Mouse (Mus musculus) cerebellum, adult (tissue): Measurements from ENCODE around the gene Tfcp2.
"Not testable (repeated sequence)": the region's sequence is repeated elsewhere in the genome, so short reads cannot be mapped to it uniquely, and the experiment has no call there.

Experiments
- ATAC-seq: cut with Nextera tagmentation; 2 replicates; pipeline ENCODE4 v1.9.2; 2017; ENCODE audit warnings: mild to moderate bottlenecking, moderate library complexity, mixed read lengths; ENCODE audit not compliant: insufficient number of reproducible peaks, low FRiP score, low TSS enrichment

The Tfcp2 gene

GRCm38 (mm10) chr15:100489263-100489662, 62.5 kb downstream of the Tfcp2 start:
- ATAC-seq: no peak

- not testable (repeated sequence) for ATAC-seq
These were observed 63.5 kb downstream of the Tfcp2 start for GRCm38 (mm10) chr15:100488297-100488696.

GRCm38 (mm10) chr15:100487050-100487449, 64.8 kb downstream of the Tfcp2 start:
- ATAC-seq: no peak

GRCm38 (mm10) chr15:100486450-100486849, 65.4 kb downstream of the Tfcp2 start:
- ATAC-seq: no peak

GRCm38 (mm10) chr15:100485576-100485975, 66.2 kb downstream of the Tfcp2 start:
- no peak for ATAC-seq

GRCm38 (mm10) chr15:100478925-100479324, 72.9 kb downstream of the Tfcp2 start:
- no peak for ATAC-seq

- ATAC-seq: no peak
These were observed 73.5 kb downstream of the Tfcp2 start for GRCm38 (mm10) chr15:100478351-100478750.

GRCm38 (mm10) chr15:100473926-100474503, 77.8 kb downstream of the Tfcp2 start:
- ATAC-seq: no peak

GRCm38 (mm10) chr15:100470037-100470436, 81.8 kb downstream of the Tfcp2 start:
- ATAC-seq: no peak

- ATAC-seq: no peak; the same call in 1 of the 2 replicates
These were observed 82.6 kb downstream of the Tfcp2 start for GRCm38 (mm10) chr15:100469189-100469545.

GRCm38 (mm10) chr15:100468295-100469188, 83.3 kb downstream of the Tfcp2 start, which contains the start of gene Letmd1:
TSS of gene Letmd1 (plus strand) at chr15:100469023.
- peak; percentile 80 for ATAC-seq

GRCm38 (mm10) chr15:100467738-100468137, 84.1 kb downstream of the Tfcp2 start:
- no peak for ATAC-seq

- ATAC-seq: no peak
These were observed 86.4 kb downstream of the Tfcp2 start for GRCm38 (mm10) chr15:100465432-100465831.

- no peak for ATAC-seq
These were observed 88.1 kb downstream of the Tfcp2 start for GRCm38 (mm10) chr15:100463712-100464111.

GRCm38 (mm10) chr15:100462086-100462485, 89.7 kb downstream of the Tfcp2 start:
- ATAC-seq: no peak

GRCm38 (mm10) chr15:100461646-100462045, 90.2 kb downstream of the Tfcp2 start:
- no peak for ATAC-seq

GRCm38 (mm10) chr15:100460942-100461341, 90.9 kb downstream of the Tfcp2 start:
- no peak for ATAC-seq

GRCm38 (mm10) chr15:100458055-100458454, 93.8 kb downstream of the Tfcp2 start:
- peak; percentile 26; the same call in 1 of the 2 replicates for ATAC-seq

GRCm38 (mm10) chr15:100457340-100457739, 94.5 kb downstream of the Tfcp2 start:
- peak; percentile 45 for ATAC-seq

GRCm38 (mm10) chr15:100456356-100456991, 95.3 kb downstream of the Tfcp2 start:
- no peak for ATAC-seq

- ATAC-seq: no peak
These were observed 99.3 kb downstream of the Tfcp2 start for GRCm38 (mm10) chr15:100452486-100452885.
